10 mouse cellular contexts compared by ENCODE assay signal in genomic region chr2:158136205-158136604, GRCm38 (mm10). TPM values are rescaled to one million over a fixed set of nuclear protein-coding genes. Genes with fewer than 3 reads are reported as not detected.
A peak's percentile ranks its signal among the peaks of the same experiment; 100 is the strongest.
DNase-seq lines count a peak whose midpoint lies in the region.
"Had no signal": no experiment of that assay in that cellular context is flagged by ENCODE, and none has a peak within 500 bp of the region (broad histone marks: within the 10 kb centered on the region; RNA-seq: fewer than 3 reads in every experiment).

No protein-coding gene starts in this region.

- peak; percentile 71 for DNase-seq in adrenal gland, adult 2 months
- DNase-seq in adrenal gland, adult 18-20 months (ENCODE audit: low spot score in 2 of 2) = no peak
- peak; percentile 27 for DNase-seq in adrenal gland, postnatal 25 days
- DNase-seq in kidney, adult 9 months = peak; percentile 82
- DNase-seq in lung, postnatal 14 days = peak; percentile 74
- no peak for DNase-seq in left cerebral cortex, postnatal 10 days (ENCODE audit: extremely low spot score in 1 of 2, low spot score in 2 of 2)
- DNase-seq in urinary bladder, postnatal 14 days (ENCODE audit: low spot score) = no peak
- DNase-seq in thymus, postnatal 36 days = no peak
- DNase-seq: B cell, adult 2 months; cerebellum, postnatal 36 days had no signal

- intact Hi-C loops in left cerebral cortex, postnatal 10 days (cut with DNase I) = no loop called here

RNA-seq across cellular contexts. Expression of gene Tgm2, which starts 10.0 kb away (rescaled TPM):
- total RNA-seq in adrenal gland, adult 2 months (2021) = 100 to 1,000 TPM in 1 of 2 experiments, 10 to 100 TPM in 1; 63.6 to 105 TPM
- polyA plus RNA-seq in adrenal gland, adult 2 months (2012; rRNA removed) = 66.9 and 71.9 TPM in 2 replicates
- total RNA-seq in adrenal gland, adult 18-20 months (2021) = 10 to 100 TPM; 60.5 to 90.5 TPM
- total RNA-seq in adrenal gland, postnatal 25 days (2021) = 33.4 and 33.5 TPM in 2 replicates
- 1 to 10 TPM; 6.9 TPM for total RNA-seq in left cerebral cortex, postnatal 10 days (2021)

Comparison
In these comparisons a context has a peak if more than half of its experiments do, and no peak if none do; other contexts are left out.
1. DNase-seq: peak in adrenal gland, adult 2 months (single experiment), adrenal gland, postnatal 25 days (single experiment), kidney, adult 9 months (single experiment) and lung, postnatal 14 days (single experiment); none in adrenal gland, adult 18-20 months (0 of 2), left cerebral cortex, postnatal 10 days (0 of 2), urinary bladder, postnatal 14 days (single experiment) and thymus, postnatal 36 days (0 of 2).